Mouse (Mus musculus): ENCODE data around the gene Tsnaxip1. TPM values are rescaled to one million over a fixed set of nuclear protein-coding genes. Genes with fewer than 3 reads are reported as not detected.
A peak's percentile ranks its signal among the peaks of the same experiment; 100 is the strongest.
"Not testable (repeated sequence)": the region's sequence is repeated elsewhere in the genome, so short reads cannot be mapped to it uniquely, and the experiment has no call there.

The Tsnaxip1 gene
- polyA plus RNA-seq, 1 experiment: not detected

- 36% methylated on average over 3 of the region's 3 CpGs for WGBS
Observed at GRCm38 (mm10) chr8:105811543-105811942, 16.0 kb upstream of the Tsnaxip1 start.

GRCm38 (mm10) chr8:105812511-105812910, 15.0 kb upstream of the Tsnaxip1 start:
- DNase-seq (ENCODE audit: low read depth, low spot score): no peak
- WGBS: 82% methylated on average over 5 of the region's 5 CpGs

More at GRCm38 (mm10) chr8:105811543-105811942, 16.0 kb upstream of the Tsnaxip1 start:
- DNase-seq (ENCODE audit: low read depth, low spot score): no peak

GRCm38 (mm10) chr8:105813241-105813640, 14.3 kb upstream of the Tsnaxip1 start:
- 93% methylated on average over 6 of the region's 6 CpGs for WGBS
- no peak for DNase-seq (ENCODE audit: low read depth, low spot score)

GRCm38 (mm10) chr8:105819659-105820058, 7.9 kb upstream of the Tsnaxip1 start:
- WGBS: 93% methylated on average over 3 of the region's 3 CpGs
- DNase-seq (ENCODE audit: low read depth, low spot score): no peak

GRCm38 (mm10) chr8:105820925-105821324, 6.6 kb upstream of the Tsnaxip1 start:
- 93% methylated on average over 1 of the region's 1 CpGs for WGBS

GRCm38 (mm10) chr8:105825506-105825905, 2.0 kb upstream of the Tsnaxip1 start:
- no peak for DNase-seq (ENCODE audit: low read depth, low spot score)
- WGBS: 48% methylated on average over 4 of the region's 4 CpGs

More at GRCm38 (mm10) chr8:105820925-105821324, 6.6 kb upstream of the Tsnaxip1 start:
- no peak for DNase-seq (ENCODE audit: low read depth, low spot score)

- no peak for DNase-seq (ENCODE audit: low read depth, low spot score)
- WGBS: 4% methylated on average over 4 of the region's 4 CpGs
Observed at GRCm38 (mm10) chr8:105826379-105826778, 1.2 kb upstream of the Tsnaxip1 start.

- 76% methylated on average over 2 of the region's 2 CpGs for WGBS
- not testable (repeated sequence) for DNase-seq (ENCODE audit: low read depth, low spot score)
Observed at GRCm38 (mm10) chr8:105833740-105834139, 6.2 kb downstream of the Tsnaxip1 start.

- no peak for DNase-seq (ENCODE audit: low read depth, low spot score)
- 19% methylated on average over 11 of the region's 11 CpGs for WGBS
Observed at GRCm38 (mm10) chr8:105835318-105835717, 7.8 kb downstream of the Tsnaxip1 start.

GRCm38 (mm10) chr8:105836991-105837390, 9.5 kb downstream of the Tsnaxip1 start:
- 81% methylated on average over 6 of the region's 6 CpGs for WGBS
- DNase-seq (ENCODE audit: low read depth, low spot score): no peak

- 78% methylated on average over 5 of the region's 5 CpGs for WGBS
- no peak for DNase-seq (ENCODE audit: low read depth, low spot score)
Observed at GRCm38 (mm10) chr8:105839209-105839608, 11.7 kb downstream of the Tsnaxip1 start.

- DNase-seq (ENCODE audit: low read depth, low spot score): no peak
- 90% methylated on average over 11 of the region's 11 CpGs for WGBS
Observed at GRCm38 (mm10) chr8:105846678-105847077, 19.1 kb downstream of the Tsnaxip1 start.

- no peak for DNase-seq (ENCODE audit: low read depth, low spot score)
- WGBS: 85% methylated on average over 4 of the region's 4 CpGs
Observed at GRCm38 (mm10) chr8:105850014-105850413, 22.5 kb downstream of the Tsnaxip1 start.

GRCm38 (mm10) chr8:105850611-105851010, 23.1 kb downstream of the Tsnaxip1 start:
- 65% methylated on average over 7 of the region's 7 CpGs for WGBS
- no peak for DNase-seq (ENCODE audit: low read depth, low spot score)

GRCm38 (mm10) chr8:105851651-105852143, 24.2 kb downstream of the Tsnaxip1 start:
- DNase-seq (ENCODE audit: low read depth, low spot score): peak; percentile 72
- WGBS: under 1% methylated on average over 34 of the region's 34 CpGs

- 73% methylated on average over 12 of the region's 12 CpGs for WGBS
- DNase-seq (ENCODE audit: low read depth, low spot score): no peak
Observed at GRCm38 (mm10) chr8:105852146-105852729, 24.7 kb downstream of the Tsnaxip1 start.

GRCm38 (mm10) chr8:105853178-105853577, 25.6 kb downstream of the Tsnaxip1 start, which contains the start of gene Cenpt:
TSS of gene Cenpt (minus strand) at chr8:105853278.
- WGBS: 86% methylated on average over 3 of the region's 3 CpGs
- no peak for DNase-seq (ENCODE audit: low read depth, low spot score)

GRCm38 (mm10) chr8:105854303-105854702, 26.8 kb downstream of the Tsnaxip1 start:
- 22% methylated on average over 8 of the region's 8 CpGs for WGBS

GRCm38 (mm10) chr8:105854715-105855216, 27.2 kb downstream of the Tsnaxip1 start, which contains the start of gene Thap11:
TSS of gene Thap11 (plus strand) at chr8:105855132.
- under 1% methylated on average over 43 of the region's 43 CpGs for WGBS
- DNase-seq (ENCODE audit: low read depth, low spot score): peak; percentile 75

More at GRCm38 (mm10) chr8:105854303-105854702, 26.8 kb downstream of the Tsnaxip1 start:
- DNase-seq (ENCODE audit: low read depth, low spot score): no peak

GRCm38 (mm10) chr8:105855248-105856167, 28.0 kb downstream of the Tsnaxip1 start:
- DNase-seq (ENCODE audit: low read depth, low spot score): no peak
- WGBS: under 1% methylated on average over 71 of the region's 71 CpGs

Measured in large intestine, adult 2 months (tissue).